In the genomic region with DNA sequence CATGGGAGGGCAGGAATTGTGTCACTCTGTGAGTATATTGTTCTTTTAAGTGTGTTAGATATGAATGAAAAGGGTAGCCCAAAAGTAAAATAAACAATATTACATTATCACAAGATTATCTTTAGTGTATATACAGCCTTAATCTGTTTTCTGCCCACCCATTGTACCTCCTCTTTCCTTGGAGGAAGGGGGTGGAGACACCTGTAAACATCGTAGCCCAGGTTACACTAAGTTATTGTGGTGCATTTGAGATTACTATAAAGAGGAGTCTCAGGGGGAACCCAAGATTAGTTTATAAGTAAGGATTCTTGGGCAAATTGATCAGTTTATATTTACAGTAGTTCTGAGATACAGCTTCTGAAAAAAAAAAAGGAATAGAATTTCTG, we compare ENCODE assay signal across 8 mouse cellular contexts. TPM values are rescaled to one million over a fixed set of nuclear protein-coding genes. Genes with fewer than 3 reads are reported as not detected.
A peak's percentile ranks its signal among the peaks of the same experiment; 100 is the strongest.
DNase-seq lines count a peak whose midpoint lies in the region; ATAC-seq and TF ChIP-seq lines count a peak whose summit lies in the region.

No protein-coding gene starts in this region.

- no peak for TF ChIP-seq POLR2A in ES-Bruce4 (IDR thresholded peaks at IDR 0.05; ENCODE audit: insufficient read depth, low read length)

- 29% methylated on average over 1 of the region's 1 CpGs for WGBS in heart, embryonic 12.5 days
- 29% methylated on average over 1 of the region's 1 CpGs for WGBS in hindbrain, embryonic 11.5 days
- 45% methylated on average over 1 of the region's 1 CpGs for WGBS in midbrain, embryonic 11.5 days

- intact Hi-C loops in heart, postnatal 14 days (cut with DNase I), result loop anchor here (5.0 kb wide), 2 partner anchors 35 to 75 kb away; a partner anchor contains a TSS

- H3K4me3 ChIP-seq in heart, embryonic 12.5 days, result peak overlapping the region; percentile 90
- H3K4me3 ChIP-seq in ES-Bruce4 (ENCODE audit: low read depth, low read length), result peak overlapping the region; percentile 75; the same call in 1 of the 2 replicates
- H3K4me3 ChIP-seq in hindbrain, embryonic 11.5 days (ENCODE audit: low read depth, low read length), result peak overlapping the region; percentile 75
- peak overlapping the region; percentile 58 for H3K4me3 ChIP-seq in midbrain, embryonic 11.5 days (ENCODE audit: low read depth, low read length)

- no peaks in the 10 kb centered on the region for H3K27me3 ChIP-seq in heart, embryonic 12.5 days (replicated peaks)
- H3K27me3 ChIP-seq in ES-Bruce4 (ENCODE audit: control insufficient read depth, insufficient read depth, low read length, poor library complexity, severe bottlenecking), result no peaks in the 10 kb centered on the region
- no peaks in the 10 kb centered on the region for H3K27me3 ChIP-seq in hindbrain, embryonic 11.5 days (ENCODE audit: control insufficient read depth, insufficient read depth, low read length)
- H3K27me3 ChIP-seq in midbrain, embryonic 11.5 days (ENCODE audit: control insufficient read depth, insufficient read depth, low read length), result no peaks in the 10 kb centered on the region

- no peak for TF ChIP-seq CTCF in ES-Bruce4 (IDR thresholded peaks at IDR 0.05; ENCODE audit: low read depth, low read length)

- no peak for ATAC-seq in heart, embryonic 12.5 days (ENCODE audit: insufficient number of reproducible peaks, low FRiP score)
- no peak for ATAC-seq in hindbrain, embryonic 11.5 days (ENCODE audit: low FRiP score)
- ATAC-seq in midbrain, embryonic 11.5 days (ENCODE audit: low FRiP score), result no peak

- peak overlapping the region; percentile 83 for H3K4me2 ChIP-seq in heart, embryonic 12.5 days
- H3K4me2 ChIP-seq in hindbrain, embryonic 11.5 days (replicated peaks; ENCODE audit: low read depth, low read length), result peak overlapping the region; percentile 60
- peak overlapping the region; percentile 62 for H3K4me2 ChIP-seq in midbrain, embryonic 11.5 days

- H3K9ac ChIP-seq in heart, embryonic 12.5 days, result peak overlapping the region; percentile 77
- H3K9ac ChIP-seq in ES-Bruce4 (ENCODE audit: low read depth, poor library complexity, severe bottlenecking), result no peak overlapping the region
- peak overlapping the region; percentile 70; the same call in 1 of the 2 replicates for H3K9ac ChIP-seq in hindbrain, embryonic 11.5 days (ENCODE audit: low read depth, low read length)
- H3K9ac ChIP-seq in midbrain, embryonic 11.5 days (ENCODE audit: low read length), result peak overlapping the region; percentile 70

- no peaks in the 10 kb centered on the region for H3K36me3 ChIP-seq in heart, embryonic 12.5 days
- no peaks in the 10 kb centered on the region for H3K36me3 ChIP-seq in ES-Bruce4 (ENCODE audit: control insufficient read depth, insufficient read depth, low read length, poor library complexity, severe bottlenecking)
- H3K36me3 ChIP-seq in hindbrain, embryonic 11.5 days (ENCODE audit: control insufficient read depth, insufficient read depth, low read length), result no peaks in the 10 kb centered on the region
- no peaks in the 10 kb centered on the region for H3K36me3 ChIP-seq in midbrain, embryonic 11.5 days (ENCODE audit: control insufficient read depth, insufficient read depth, low read length)

- H3K9me3 ChIP-seq in heart, embryonic 12.5 days (replicated peaks), result no peaks in the 10 kb centered on the region
- H3K9me3 ChIP-seq in ES-Bruce4 (replicated peaks; ENCODE audit: control insufficient read depth, insufficient read depth, low read length, poor library complexity, severe bottlenecking), result no peaks in the 10 kb centered on the region
- H3K9me3 ChIP-seq in hindbrain, embryonic 11.5 days (ENCODE audit: control insufficient read depth, low read length), result no peaks in the 10 kb centered on the region
- H3K9me3 ChIP-seq in midbrain, embryonic 11.5 days (ENCODE audit: control insufficient read depth, low read length), result no peaks in the 10 kb centered on the region

- no peak for DNase-seq in heart, postnatal 14 days
- no peak for DNase-seq in hindbrain, embryonic 11.5 days (ENCODE audit: low spot score)
- no peak for DNase-seq in midbrain, embryonic 11.5 days (ENCODE audit: low spot score, missing footprints)
- DNase-seq in embryo, embryonic 11 days, result no peak
- no peak for DNase-seq in adrenal gland, postnatal 14 days
- no peak for DNase-seq in cerebellum, adult 11-12 months

- H3K27ac ChIP-seq in heart, embryonic 12.5 days (ENCODE audit: poor library complexity, severe bottlenecking), result no peak overlapping the region
- no peak overlapping the region for H3K27ac ChIP-seq in ES-Bruce4 (ENCODE audit: insufficient read depth, low read length)
- no peak overlapping the region for H3K27ac ChIP-seq in hindbrain, embryonic 11.5 days (ENCODE audit: low read depth, low read length)
- no peak overlapping the region for H3K27ac ChIP-seq in midbrain, embryonic 11.5 days (ENCODE audit: low read depth, low read length)

- no peak for TF ChIP-seq EP300 in ES-Bruce4 (IDR thresholded peaks at IDR 0.05; ENCODE audit: insufficient read depth, low read depth, low read length)

- H3K4me1 ChIP-seq in heart, embryonic 12.5 days (replicated peaks), result peaks cover 5% of the 10 kb centered on the region; the same call in 1 of the 2 replicates
- no peaks in the 10 kb centered on the region for H3K4me1 ChIP-seq in ES-Bruce4 (ENCODE audit: control insufficient read depth, insufficient read depth, low read length)
- 0 out of 2 replicates have a peak, but pooled peaks cover 2% of the 10 kb centered on the region for H3K4me1 ChIP-seq in hindbrain, embryonic 11.5 days (replicated peaks; ENCODE audit: control insufficient read depth, insufficient read depth, low read length)
- H3K4me1 ChIP-seq in midbrain, embryonic 11.5 days (ENCODE audit: control insufficient read depth, insufficient read depth, low read length), result peaks cover 5% of the 10 kb centered on the region; the same call in 1 of the 2 replicates

RNA-seq across cellular contexts. Expression of a gene that starts 1.3 kb away (rescaled TPM):
- 5.4 and 8.0 TPM in 2 replicates for polyA plus RNA-seq in heart, embryonic 12.5 days (2016; fragmentation: Nextera tagmentation; extraction: Ambion mirVana)
- total RNA-seq in heart, postnatal 14 days (2021), result 10 to 100 TPM; 10.6 to 12.6 TPM
- polyA plus RNA-seq in ES-Bruce4 (2011; ENCODE audit: insufficient read depth, insufficient read length, low read depth, missing spikeins), result 8.6 and 9.8 TPM in 2 replicates
- 10.1 and 12.0 TPM in 2 replicates for polyA plus RNA-seq in hindbrain, embryonic 11.5 days (2014; fragmentation: Nextera tagmentation; extraction: Ambion mirVana)
- 8.4 and 8.9 TPM in 2 replicates for polyA plus RNA-seq in midbrain, embryonic 11.5 days (2014; fragmentation: Nextera tagmentation; extraction: Ambion mirVana)
- 18.6 and 20.7 TPM in 2 replicates for total RNA-seq in adrenal gland, postnatal 14 days (2021)
